Mouse (Mus musculus): ENCODE data around the gene Zmynd8.

Zmynd8 gene

DNA sequence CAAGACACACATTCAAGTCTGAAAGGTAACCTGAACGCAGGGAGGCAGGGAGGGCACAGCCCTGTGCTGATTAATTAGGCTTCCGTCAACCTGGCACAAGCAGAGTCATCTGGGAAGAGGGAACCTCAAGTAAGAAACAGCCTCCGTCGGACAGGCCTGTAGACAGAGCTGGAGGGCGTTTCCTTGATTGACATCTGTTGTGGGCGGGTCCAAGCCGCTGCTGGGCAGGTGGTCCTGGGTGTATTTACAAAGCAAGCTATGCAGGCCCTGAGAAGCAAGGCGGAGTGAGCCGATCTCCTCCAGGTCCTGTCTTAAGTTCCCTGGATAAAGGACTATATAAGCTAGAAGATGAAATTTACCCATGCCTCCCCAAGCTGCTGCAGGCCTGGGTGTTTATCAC lies 65.3 kb downstream of the Zmynd8 start:
- no peak for DNase-seq (ENCODE audit: low spot score in 2 of 2)

GRCm38 (mm10) chr2:165832720-165833119 lies 66.1 kb downstream of the Zmynd8 start:
- no peak for DNase-seq (ENCODE audit: low spot score in 2 of 2)

- DNase-seq (ENCODE audit: low spot score in 2 of 2), result no peak
Observed at GRCm38 (mm10) chr2:165832295-165832694, 66.5 kb downstream of the Zmynd8 start.

- no peak for DNase-seq (ENCODE audit: low spot score in 2 of 2)
Observed at GRCm38 (mm10) chr2:165831637-165832289, 67.1 kb downstream of the Zmynd8 start.

DNA sequence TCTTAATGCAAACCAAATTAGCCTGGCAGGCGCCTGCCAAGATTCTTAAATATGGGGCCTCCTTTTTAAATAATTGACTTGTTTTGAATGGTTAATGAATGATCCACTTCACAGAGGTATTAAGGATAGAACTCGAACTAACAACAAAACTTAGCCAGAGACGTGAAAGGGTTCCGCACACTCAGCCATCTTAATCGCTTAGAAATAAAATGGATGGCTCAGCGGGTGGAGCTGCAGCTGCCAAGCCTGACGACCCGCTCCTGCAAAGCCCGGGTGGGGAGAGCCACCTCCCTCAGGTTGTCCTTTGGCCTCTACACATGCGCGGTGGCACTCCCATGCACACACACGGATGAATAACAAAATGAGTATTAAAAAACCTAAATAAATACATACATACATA lies 70.0 kb downstream of the Zmynd8 start:
- no peak for DNase-seq (ENCODE audit: low spot score in 2 of 2)

GRCm38 (mm10) chr2:165825964-165826712 lies 72.7 kb downstream of the Zmynd8 start:
- peak; percentile 73 to 75 for DNase-seq (ENCODE audit: low spot score in 2 of 2)

DNA sequence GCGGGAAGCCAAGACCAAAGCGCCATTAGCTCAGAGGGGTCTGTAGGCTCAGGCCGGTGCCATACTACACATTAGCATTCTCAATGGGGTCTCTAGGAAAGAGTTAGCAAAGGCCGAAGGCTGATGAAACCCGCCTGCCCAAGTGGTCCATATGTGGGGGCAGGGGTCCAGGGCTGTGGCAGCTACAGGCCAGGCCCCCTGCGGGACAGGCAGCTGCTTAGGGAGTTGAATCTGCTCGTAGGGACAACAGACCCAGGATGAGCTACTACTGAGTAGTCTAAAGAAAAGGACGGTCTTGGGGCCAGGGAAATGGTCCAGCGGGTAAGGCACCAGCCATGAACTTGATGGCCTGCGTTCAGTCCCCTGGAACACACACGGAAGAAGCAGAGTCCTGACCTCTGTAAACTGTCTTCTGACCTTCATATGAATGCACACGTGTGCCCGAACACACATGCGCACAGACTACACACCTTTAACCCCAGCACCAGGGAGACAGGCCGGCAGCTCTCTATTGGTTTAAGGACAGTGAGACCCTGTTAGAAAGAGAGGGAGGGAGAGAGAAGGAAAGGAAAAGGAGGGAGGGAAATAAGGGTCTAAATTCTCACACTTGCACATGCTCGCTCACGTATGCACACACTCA lies 73.4 kb downstream of the Zmynd8 start:
- no peak for DNase-seq (ENCODE audit: low spot score in 2 of 2)

DNA sequence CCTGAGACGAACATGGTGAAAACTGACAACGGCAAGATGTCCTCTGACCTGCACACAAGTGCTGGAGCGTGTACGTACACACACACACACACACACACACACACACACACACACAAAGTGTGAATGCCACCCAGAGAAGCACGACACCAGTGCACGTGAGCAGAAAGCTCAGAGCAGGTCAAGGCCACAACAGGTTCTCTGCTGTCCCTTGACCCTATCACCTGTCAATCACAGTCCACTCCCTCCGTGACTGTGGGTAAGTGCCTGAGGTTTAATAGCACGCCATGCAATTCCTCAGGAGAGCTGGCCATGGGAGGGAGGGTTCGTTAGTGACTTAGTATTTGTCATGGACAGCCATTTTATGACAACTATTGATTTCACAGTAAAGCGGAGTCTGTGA lies 74.0 kb downstream of the Zmynd8 start:
- no peak for DNase-seq (ENCODE audit: low spot score in 2 of 2)

GRCm38 (mm10) chr2:165822478-165822877 lies 76.3 kb downstream of the Zmynd8 start:
- DNase-seq (ENCODE audit: low spot score in 2 of 2), result no peak

GRCm38 (mm10) chr2:165821671-165822070 lies 77.1 kb downstream of the Zmynd8 start:
- DNase-seq (ENCODE audit: low spot score in 2 of 2), result no peak

GRCm38 (mm10) chr2:165820504-165821095 lies 78.2 kb downstream of the Zmynd8 start:
- no peak for DNase-seq (ENCODE audit: low spot score in 2 of 2)

GRCm38 (mm10) chr2:165820073-165820472 lies 78.7 kb downstream of the Zmynd8 start:
- no peak for DNase-seq (ENCODE audit: low spot score in 2 of 2)

DNA sequence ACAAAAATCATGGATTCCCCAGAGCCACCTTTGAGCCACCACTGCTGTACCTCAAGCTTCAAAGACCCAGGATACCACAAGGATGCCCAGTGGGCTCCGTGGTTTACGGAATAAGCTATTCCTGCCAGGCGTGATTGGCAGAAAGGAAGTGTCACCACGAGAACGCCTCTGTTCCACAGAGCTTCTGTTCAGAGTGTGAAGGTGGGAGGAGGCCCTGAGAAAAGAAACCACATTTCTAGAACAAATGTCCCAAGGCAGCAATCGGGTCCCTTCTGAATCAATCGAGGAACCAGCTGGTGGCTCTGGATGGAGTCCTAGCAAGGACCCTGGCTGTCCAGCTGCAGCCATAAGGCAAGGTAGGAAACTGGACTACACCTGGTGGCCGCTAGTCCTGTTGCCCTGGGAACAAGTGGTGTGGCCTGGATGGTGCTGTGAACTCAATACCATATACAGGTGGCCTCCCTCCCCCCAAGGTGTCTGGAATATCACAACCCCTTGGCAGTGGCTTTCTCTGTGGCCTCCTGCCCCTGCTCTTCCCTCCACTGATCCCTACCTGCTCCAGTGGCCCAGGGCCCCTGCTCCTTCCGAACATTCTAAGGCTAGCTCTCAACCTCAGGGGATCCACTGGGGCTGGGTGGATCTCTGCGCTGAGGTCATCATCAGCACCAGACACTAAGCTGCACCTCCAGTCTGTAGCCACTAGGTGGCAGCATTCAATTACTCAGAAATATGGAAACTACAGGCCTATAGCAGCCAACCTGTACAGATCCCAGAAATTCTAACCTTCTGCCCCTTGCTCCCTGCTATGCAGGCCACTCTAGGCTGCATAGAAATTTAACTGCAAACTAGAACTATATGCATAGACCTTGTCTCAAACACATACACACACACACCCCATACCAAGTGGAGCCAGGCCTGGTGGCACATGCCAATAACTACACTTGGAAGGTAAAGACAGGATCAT lies 79.5 kb downstream of the Zmynd8 start:
- DNase-seq (ENCODE audit: low spot score in 2 of 2), result peak; percentile 81 to 84

DNA sequence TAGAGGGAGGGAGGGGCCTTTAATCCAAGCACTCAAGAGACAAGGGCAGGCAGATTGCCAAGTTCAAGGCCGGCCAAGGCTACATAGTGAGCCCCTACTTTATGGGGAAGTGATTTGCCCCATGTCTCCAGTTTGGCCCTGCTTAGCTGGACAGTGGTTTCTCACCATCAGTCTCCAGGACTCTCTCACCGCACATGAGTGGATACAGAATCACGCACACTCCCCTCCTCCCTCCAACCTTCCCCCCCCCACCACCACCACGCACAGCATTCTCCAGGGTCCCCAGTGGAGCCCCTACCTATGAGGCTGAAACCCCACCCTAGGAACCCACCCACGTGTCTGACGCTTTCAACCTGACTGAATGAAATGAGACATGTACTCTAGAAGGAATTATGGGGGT lies 80.2 kb downstream of the Zmynd8 start:
- DNase-seq (ENCODE audit: low spot score in 2 of 2), result no peak

DNA sequence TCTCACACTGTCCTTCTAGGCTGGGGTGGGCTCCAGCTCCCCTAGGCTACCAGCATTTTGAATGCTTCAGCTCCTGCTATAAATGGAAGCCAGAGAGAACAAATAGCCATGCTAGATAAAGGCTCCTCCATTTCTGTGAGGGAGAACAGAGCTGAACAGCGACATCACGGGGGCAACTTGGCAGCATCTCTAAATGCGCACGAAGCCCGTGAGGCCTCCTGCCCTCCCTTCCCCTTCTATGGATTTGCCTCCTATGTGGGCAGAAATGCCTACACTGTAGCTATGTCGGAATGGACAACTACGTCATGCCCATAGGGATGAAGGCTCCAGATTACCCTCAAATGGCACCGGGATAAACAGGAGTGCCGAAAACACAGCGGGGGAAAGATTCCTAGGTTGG lies 81.4 kb downstream of the Zmynd8 start:
- peak; percentile 45 to 50 for DNase-seq (ENCODE audit: low spot score in 2 of 2)

GRCm38 (mm10) chr2:165815103-165815880 lies 83.5 kb downstream of the Zmynd8 start:
- no peak for DNase-seq (ENCODE audit: low spot score in 2 of 2)

GRCm38 (mm10) chr2:165812889-165813288 lies 85.9 kb downstream of the Zmynd8 start:
- DNase-seq (ENCODE audit: low spot score in 2 of 2), result no peak

- peak; percentile 65 to 71 for DNase-seq (ENCODE audit: low spot score in 2 of 2)
Observed at GRCm38 (mm10) chr2:165811536-165811935, 87.3 kb downstream of the Zmynd8 start.

GRCm38 (mm10) chr2:165809901-165810477 lies 88.8 kb downstream of the Zmynd8 start:
- no peak for DNase-seq (ENCODE audit: low spot score in 2 of 2)

DNA sequence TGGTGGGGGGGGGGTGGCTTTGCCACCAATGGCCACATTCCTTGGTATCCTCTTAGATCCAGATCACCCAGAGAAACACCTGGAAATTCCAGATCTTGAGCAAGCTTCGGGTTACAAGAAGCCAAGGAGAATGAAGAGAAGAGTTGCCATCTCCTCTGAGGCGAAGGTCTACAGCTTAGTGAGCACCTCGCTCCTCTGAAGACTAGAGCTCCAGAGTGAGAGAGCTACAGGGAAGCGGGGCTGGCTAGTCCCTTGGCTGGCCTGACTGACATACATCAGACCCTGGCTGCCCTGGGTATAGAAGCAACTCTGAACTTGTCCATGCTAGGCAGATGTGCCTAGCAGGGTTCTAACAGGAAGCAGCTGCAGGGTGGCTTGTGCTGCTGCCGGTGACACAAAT lies 89.7 kb downstream of the Zmynd8 start:
- DNase-seq (ENCODE audit: low spot score in 2 of 2), result no peak

Data from right cerebral cortex, adult 2 months (tissue).